Mouse (Mus musculus) forebrain, embryonic 15.5 days (tissue): ENCODE measurements at regions not wholly inside any gene's neighbourhood (a gene's known extent, or its start where the extent isn't known, plus 50 kb on each side); places are given as distances from the start of the nearest gene placed in this dataset.

Experiments used
- ATAC-seq: fragments of 200-750 bp; cut with Nextera tagmentation; replicated peaks from 2 replicates; pipeline ENCODE4 v1.8.0; 2017; ENCODE audit warnings: mild to moderate bottlenecking, moderate TSS enrichment, moderate library complexity
- H3K27ac ChIP-seq: fragments of 300-500 bp; sonication (generic); replicated peaks from 2 replicates; pipeline ENCODE4 v1.5.1; 2015; ENCODE audit warnings: mild to moderate bottlenecking, inconsistent platforms
- H3K27me3 ChIP-seq: fragments of 300-500 bp; sonication (generic); 2 replicates; pipeline ENCODE4 v1.6.1; 2015; ENCODE audit warnings: inconsistent platforms
- H3K36me3 ChIP-seq: fragments of 300-500 bp; sonication (generic); 2 replicates; pipeline ENCODE4 v1.6.1; 2015; ENCODE audit warnings: mild to moderate bottlenecking, inconsistent platforms
- H3K4me1 ChIP-seq: fragments of 300-500 bp; sonication (generic); 2 replicates; pipeline ENCODE4 v1.6.1; 2015; ENCODE audit warnings: inconsistent platforms
- H3K4me2 ChIP-seq: fragments of 300-500 bp; sonication (generic); replicated peaks from 2 replicates; pipeline ENCODE4 v1.6.1; 2015; ENCODE audit warnings: mild to moderate bottlenecking, inconsistent platforms
- H3K4me3 ChIP-seq: fragments of 300-500 bp; sonication (generic); 2 replicates; pipeline ENCODE4 v1.5.1; 2015; ENCODE audit warnings: mild to moderate bottlenecking, inconsistent platforms
- H3K9ac ChIP-seq: fragments of 300-500 bp; sonication (generic); replicated peaks from 2 replicates; pipeline ENCODE4 v1.6.1; 2015; ENCODE audit warnings: mild to moderate bottlenecking, inconsistent platforms
- H3K9me3 ChIP-seq: fragments of 300-500 bp; sonication (generic); 2 replicates; pipeline ENCODE4 v1.6.1; 2016; ENCODE audit warnings: inconsistent platforms
- WGBS: fragments of 180-500 bp; shearing (Covaris S2); methylation state at CpG from one replicate; pipeline ENCODE4 v1.1.7; 2015; ENCODE audit warnings: mixed read lengths; 5-methylcytosine and 5-hydroxymethylcytosine counted together

DNA sequence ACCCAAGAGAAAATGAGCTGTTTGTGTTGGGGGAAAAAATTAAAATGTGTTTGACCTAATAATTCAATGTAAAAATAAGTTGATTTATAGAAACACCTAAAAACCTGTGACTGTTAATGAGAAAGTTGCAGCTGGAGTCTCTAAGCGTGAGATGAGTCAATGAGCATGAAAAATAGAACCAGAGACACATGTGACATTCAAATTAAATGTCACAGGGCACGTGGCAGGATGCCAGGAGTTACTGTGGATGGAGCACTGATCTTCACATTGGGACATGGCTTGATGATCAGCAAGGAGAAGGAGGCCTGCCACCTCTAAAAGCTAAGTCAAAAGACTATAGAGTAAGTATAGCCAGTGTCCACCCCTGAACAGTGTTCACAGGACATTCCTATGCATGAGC, 103.7 kb upstream of the Irs2 start:
- H3K27me3 ChIP-seq: peaks cover 5% of the 10 kb centered on the region; the same call in 1 of the 2 replicates
- WGBS: 69% methylated on average over 2 of the region's 2 CpGs
- H3K4me2 ChIP-seq: no peak overlapping the region
- H3K4me3 ChIP-seq: no peak overlapping the region
- H3K36me3 ChIP-seq: no peaks in the 10 kb centered on the region
- H3K27ac ChIP-seq: no peak overlapping the region
- H3K9me3 ChIP-seq: no peaks in the 10 kb centered on the region
- no peak for ATAC-seq
- 0 out of 2 replicates have a peak, but pooled peaks cover 17% of the 10 kb centered on the region for H3K4me1 ChIP-seq
- no peak overlapping the region for H3K9ac ChIP-seq

DNA sequence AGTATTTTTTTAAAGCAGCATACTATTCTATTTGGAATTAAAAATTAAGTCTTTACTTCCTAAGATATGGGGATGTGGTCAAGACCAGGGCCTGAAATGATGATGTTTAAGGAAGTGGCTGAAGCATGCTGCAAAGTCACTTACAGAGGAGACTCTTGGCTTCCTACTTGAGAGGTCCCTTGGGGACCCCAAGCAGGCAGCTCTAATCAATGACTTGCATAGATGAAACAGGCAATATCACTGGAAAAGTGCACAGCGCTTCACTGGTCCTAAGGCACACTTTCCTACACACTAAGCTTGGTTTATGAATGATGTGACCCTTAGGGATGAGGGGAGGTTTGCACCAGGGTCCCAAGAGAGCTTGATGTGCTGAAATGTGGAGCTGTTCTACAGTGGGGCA, 99.2 kb upstream of the Irs2 start:
- Histone ChIP-seq H3K36me3 (no peaks in the 10 kb centered on the region), H3K4me3 (no peak overlapping the region), H3K4me1 (no peaks in the 10 kb centered on the region), H3K4me2 (no peak overlapping the region), H3K27me3 (no peaks in the 10 kb centered on the region), H3K9me3 (no peaks in the 10 kb centered on the region), H3K9ac (no peak overlapping the region), H3K27ac (no peak overlapping the region)
- ATAC-seq: no peak
- WGBS: 92% methylated on average over 1 of the region's 1 CpGs

DNA sequence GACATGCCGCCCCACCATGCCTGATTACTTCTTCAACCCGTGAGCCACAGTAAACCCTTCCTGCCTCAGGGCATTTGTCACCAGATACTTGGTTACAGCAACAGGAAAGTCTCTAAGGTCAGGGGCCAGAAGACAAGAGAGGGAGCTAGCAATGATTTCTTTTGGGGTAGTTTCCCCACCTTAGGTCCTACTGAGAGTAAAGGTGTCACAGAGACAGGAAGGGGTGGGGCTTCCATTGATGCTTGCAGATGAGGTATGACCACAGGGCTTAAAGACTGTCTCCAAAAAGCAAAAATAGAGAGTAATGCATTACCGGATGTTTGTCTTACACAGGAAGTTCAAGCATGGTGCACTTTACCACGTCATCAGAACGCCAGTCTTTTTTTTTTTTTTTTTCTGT, 98.8 kb upstream of the Irs2 start:
- Histone ChIP-seq H3K36me3 (no peaks in the 10 kb centered on the region), H3K9ac (no peak overlapping the region), H3K4me3 (no peak overlapping the region), H3K27ac (no peak overlapping the region), H3K9me3 (no peaks in the 10 kb centered on the region), H3K4me2 (no peak overlapping the region), H3K27me3 (no peaks in the 10 kb centered on the region), H3K4me1 (no peaks in the 10 kb centered on the region)
- WGBS: 92% methylated on average over 5 of the region's 5 CpGs
- no peak for ATAC-seq

DNA sequence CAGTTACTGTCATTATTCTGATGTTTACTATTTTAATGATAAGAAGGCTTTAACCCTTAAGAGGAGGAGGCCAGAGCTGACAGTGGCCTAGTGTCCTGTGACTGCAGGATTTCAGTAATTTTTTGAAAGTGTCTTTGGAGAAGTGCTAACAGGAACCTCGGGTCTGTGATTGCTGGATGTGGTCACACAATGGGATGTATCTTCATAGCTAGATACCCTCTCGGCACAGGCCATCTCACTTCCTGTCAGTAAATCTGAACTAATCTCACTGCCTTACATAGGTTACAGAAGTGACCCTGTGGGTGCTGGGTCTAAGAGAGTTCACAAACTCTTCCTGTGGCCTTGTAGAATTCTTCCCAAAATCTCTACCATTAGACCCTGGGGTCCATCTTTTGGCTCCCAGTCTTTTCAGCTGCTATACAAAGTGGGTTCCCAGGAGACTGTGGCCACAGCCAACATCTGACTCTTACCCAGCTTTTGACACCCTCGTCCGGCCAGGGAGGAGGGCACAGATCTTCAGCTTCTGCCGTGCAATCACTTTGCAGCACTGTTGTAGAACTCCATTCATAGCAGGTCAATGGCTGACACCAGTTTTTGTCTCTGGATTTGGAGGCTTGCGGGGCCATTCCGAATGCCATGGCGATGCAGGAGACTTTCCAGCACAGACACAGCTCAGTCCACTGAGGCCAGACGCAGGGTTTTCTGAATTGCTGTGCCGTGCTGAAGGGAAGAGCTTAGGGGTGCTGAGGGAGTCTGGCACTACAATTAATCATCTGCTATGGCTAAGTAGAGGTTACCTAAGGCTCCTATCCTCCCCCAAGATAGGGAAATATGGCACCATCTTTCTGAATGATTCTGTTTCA, 95.7 kb upstream of the Irs2 start:
- H3K36me3 ChIP-seq: no peaks in the 10 kb centered on the region
- WGBS: 62% methylated on average over 10 of the region's 10 CpGs
- H3K4me1 ChIP-seq: no peaks in the 10 kb centered on the region
- no peaks in the 10 kb centered on the region for H3K9me3 ChIP-seq
- H3K4me3 ChIP-seq: no peak overlapping the region
- no peak for ATAC-seq
- no peak overlapping the region for H3K4me2 ChIP-seq
- H3K9ac ChIP-seq: no peak overlapping the region
- no peak overlapping the region for H3K27ac ChIP-seq
- no peaks in the 10 kb centered on the region for H3K27me3 ChIP-seq

DNA sequence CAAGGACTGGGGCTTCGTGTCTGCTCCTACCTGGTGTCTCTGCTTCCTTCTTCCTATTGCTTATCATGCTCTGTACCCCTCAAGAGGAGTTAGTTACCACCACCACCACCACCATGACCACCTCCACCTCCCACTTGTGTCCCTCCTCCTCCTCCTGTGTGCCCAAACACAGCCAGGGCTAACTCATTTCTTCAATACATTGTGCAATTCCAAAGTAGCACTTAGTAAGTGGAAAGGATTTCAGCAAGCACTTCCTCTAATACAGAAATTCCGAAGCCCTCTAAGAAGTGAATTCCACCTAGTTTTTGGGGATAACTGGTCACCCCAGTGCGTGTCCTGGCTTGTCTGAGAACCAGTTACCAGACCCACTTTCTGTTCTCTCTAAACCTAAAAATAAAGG, 92.1 kb upstream of the Irs2 start:
- H3K36me3 ChIP-seq: no peaks in the 10 kb centered on the region
- no peak for ATAC-seq
- H3K4me1 ChIP-seq: no peaks in the 10 kb centered on the region
- no peak overlapping the region for H3K4me2 ChIP-seq
- no peak overlapping the region for H3K9ac ChIP-seq
- H3K27ac ChIP-seq: no peak overlapping the region
- H3K27me3 ChIP-seq: no peaks in the 10 kb centered on the region
- WGBS: 82% methylated on average over 3 of the region's 3 CpGs
- no peaks in the 10 kb centered on the region for H3K9me3 ChIP-seq
- no peak overlapping the region for H3K4me3 ChIP-seq

DNA sequence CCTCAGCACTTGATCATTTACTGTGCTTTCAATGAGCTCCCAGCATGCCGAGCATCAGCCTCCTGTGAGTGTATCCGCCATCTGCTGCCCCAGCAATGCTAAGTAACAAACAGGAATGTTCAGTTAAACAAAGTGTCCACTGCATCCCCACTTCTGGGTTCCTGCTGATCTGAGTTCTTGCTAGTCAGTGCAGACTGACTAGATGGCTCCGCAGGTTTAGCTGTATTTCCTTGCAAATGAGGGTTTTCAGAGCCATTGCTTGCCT, 91.3 kb upstream of the Irs2 start:
- no peaks in the 10 kb centered on the region for H3K4me1 ChIP-seq
- H3K27me3 ChIP-seq: no peaks in the 10 kb centered on the region
- H3K36me3 ChIP-seq: no peaks in the 10 kb centered on the region
- WGBS: 65% methylated on average over 3 of the region's 3 CpGs
- no peak overlapping the region for H3K4me3 ChIP-seq
- H3K9ac ChIP-seq: no peak overlapping the region
- no peaks in the 10 kb centered on the region for H3K9me3 ChIP-seq
- H3K4me2 ChIP-seq: no peak overlapping the region
- ATAC-seq: no peak
- H3K27ac ChIP-seq: no peak overlapping the region

DNA sequence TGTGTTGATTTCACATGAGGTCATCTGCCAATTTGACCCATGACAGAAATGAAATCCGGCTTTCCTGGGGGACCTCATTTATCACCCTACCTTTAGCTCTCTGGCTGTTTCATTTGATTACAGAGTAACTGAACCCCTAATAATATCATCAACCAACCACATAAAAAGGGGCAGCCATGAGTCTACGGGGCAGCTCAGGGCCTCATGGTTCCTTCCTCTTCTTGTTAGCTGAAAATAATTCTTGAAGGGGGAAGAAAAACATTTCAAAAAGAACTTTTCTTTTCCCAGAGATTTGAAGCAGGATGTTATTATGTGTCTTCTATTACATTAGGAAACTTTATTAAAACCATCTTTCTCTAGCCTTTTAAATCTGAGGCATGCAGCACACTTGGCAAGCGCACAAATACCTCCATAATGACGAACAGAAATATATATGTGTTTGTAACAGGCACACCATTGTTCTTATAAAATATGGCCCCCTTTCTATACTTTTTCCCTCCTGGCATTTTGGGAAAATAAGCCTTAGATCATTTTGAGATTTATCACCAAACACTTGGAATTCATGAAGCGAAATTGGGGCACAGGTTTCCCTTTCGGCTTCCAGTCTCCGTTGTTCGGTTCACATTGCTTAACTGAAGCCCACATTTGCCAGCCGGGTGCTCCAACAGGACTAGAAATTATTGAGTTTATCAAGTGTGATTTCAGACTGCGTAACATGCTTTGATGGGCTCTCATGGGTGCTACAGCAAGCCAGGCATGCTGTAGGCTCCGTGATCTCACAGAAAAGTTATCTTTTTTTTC, 90.7 kb upstream of the Irs2 start:
- no peak for ATAC-seq
- Histone ChIP-seq H3K27ac (no peak overlapping the region), H3K36me3 (no peaks in the 10 kb centered on the region), H3K4me3 (no peak overlapping the region), H3K9me3 (no peaks in the 10 kb centered on the region), H3K27me3 (no peaks in the 10 kb centered on the region), H3K9ac (no peak overlapping the region), H3K4me1 (no peaks in the 10 kb centered on the region), H3K4me2 (no peak overlapping the region)
- 88% methylated on average over 11 of the region's 11 CpGs for WGBS

DNA sequence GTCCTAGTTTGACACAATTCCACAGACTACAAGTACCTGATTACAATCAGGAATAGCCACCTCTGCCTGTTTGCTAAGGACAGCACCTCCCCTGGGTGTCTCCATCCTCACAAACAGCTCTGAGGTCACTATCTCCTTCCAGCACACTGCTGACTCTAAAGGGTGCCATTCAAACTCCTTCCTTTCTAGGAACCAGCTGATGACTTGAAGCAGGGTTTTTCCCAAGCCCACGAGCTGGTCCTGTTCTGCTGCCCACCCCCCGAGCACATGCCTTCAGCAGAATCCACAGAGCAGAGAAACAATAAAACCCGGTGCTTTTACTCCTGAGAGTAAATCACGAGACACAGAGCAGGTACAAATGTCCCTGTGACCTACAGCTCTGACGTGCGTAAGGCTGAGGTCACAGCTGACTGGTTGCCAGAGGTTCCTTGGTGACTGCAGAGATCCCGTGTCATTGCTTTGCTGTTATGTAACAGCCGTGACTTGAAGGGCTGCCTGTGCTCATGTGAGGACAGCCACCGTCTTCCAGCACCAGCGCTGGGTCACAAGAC, 90.0 kb upstream of the Irs2 start:
- no peak for ATAC-seq
- H3K9ac ChIP-seq: no peak overlapping the region
- no peak overlapping the region for H3K27ac ChIP-seq
- H3K4me1 ChIP-seq: no peaks in the 10 kb centered on the region
- H3K9me3 ChIP-seq: no peaks in the 10 kb centered on the region
- H3K27me3 ChIP-seq: no peaks in the 10 kb centered on the region
- no peak overlapping the region for H3K4me2 ChIP-seq
- 78% methylated on average over 10 of the region's 10 CpGs for WGBS
- no peaks in the 10 kb centered on the region for H3K36me3 ChIP-seq
- no peak overlapping the region for H3K4me3 ChIP-seq

DNA sequence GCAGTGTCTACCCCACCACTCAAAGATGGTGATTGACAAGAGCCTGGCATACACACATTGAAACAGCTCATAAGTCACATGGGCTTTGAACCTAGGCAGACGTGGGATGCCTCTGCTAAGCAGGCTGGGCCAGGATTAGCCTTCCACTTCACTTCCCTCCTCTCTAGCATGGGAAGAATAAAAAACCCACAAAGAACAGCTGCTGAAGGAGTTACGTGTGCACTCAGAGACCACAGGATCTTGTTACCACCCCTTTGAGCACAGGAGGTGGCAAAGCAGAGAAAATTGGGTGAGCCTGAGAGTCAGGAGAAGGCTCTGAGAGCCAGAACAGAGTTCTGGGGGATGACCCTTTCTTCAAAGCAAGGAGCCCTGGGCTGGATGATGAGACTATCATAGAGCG, 89.6 kb upstream of the Irs2 start:
- WGBS: 68% methylated on average over 3 of the region's 3 CpGs
- no peak overlapping the region for H3K27ac ChIP-seq
- H3K9me3 ChIP-seq: no peaks in the 10 kb centered on the region
- H3K4me1 ChIP-seq: no peaks in the 10 kb centered on the region
- no peak overlapping the region for H3K4me3 ChIP-seq
- no peak overlapping the region for H3K9ac ChIP-seq
- no peak for ATAC-seq
- no peak overlapping the region for H3K4me2 ChIP-seq
- no peaks in the 10 kb centered on the region for H3K36me3 ChIP-seq
- H3K27me3 ChIP-seq: no peaks in the 10 kb centered on the region

DNA sequence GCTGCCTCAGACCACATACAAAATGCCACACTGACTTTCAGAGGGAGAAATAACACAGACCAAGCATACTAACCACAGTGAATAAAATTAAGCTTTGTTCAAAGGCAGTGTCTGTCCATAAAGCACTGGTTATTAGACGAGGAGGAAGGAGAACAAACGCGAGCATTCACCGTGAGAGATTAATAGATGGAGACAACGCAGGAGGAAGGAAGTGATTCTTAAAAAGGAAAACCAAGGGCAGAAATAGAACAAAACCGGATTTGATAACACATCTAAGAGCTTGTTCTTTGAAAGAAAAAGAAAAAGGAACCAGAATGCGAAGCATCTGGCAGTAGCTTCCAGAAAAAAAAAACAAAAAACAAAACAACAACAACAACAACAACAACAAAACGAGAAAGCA, 86.3 kb upstream of the Irs2 start:
- Histone ChIP-seq H3K4me3 (no peak overlapping the region), H3K36me3 (no peaks in the 10 kb centered on the region), H3K9ac (no peak overlapping the region), H3K4me1 (no peaks in the 10 kb centered on the region), H3K27ac (no peak overlapping the region), H3K4me2 (no peak overlapping the region), H3K27me3 (no peaks in the 10 kb centered on the region), H3K9me3 (no peaks in the 10 kb centered on the region)
- 63% methylated on average over 8 of the region's 8 CpGs for WGBS
- ATAC-seq: no peak

DNA sequence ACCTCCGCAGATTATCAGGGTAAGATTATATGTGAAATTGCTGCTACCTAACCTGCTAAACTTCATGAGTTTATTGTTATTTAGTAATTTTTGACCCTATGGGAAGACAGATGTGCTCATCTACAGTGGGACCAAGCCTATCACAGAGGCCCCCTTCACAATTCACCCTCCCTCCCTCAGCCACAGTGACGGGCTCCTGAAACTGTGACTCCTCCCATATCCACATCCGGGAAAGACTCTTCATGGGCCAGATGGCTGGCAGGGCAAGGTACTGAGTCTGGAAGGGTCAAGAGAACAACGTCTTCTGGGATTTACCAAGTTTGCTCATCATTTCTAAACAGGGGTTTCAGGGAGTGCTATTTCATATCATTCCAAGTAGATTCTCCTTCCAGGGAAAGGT, 84.1 kb upstream of the Irs2 start:
- no peak for ATAC-seq
- H3K9ac ChIP-seq: no peak overlapping the region
- H3K4me2 ChIP-seq: no peak overlapping the region
- no peak overlapping the region for H3K27ac ChIP-seq
- H3K27me3 ChIP-seq: no peaks in the 10 kb centered on the region
- no peaks in the 10 kb centered on the region for H3K36me3 ChIP-seq
- 78% methylated on average over 4 of the region's 4 CpGs for WGBS
- no peaks in the 10 kb centered on the region for H3K4me1 ChIP-seq
- no peak overlapping the region for H3K4me3 ChIP-seq
- H3K9me3 ChIP-seq: no peaks in the 10 kb centered on the region

DNA sequence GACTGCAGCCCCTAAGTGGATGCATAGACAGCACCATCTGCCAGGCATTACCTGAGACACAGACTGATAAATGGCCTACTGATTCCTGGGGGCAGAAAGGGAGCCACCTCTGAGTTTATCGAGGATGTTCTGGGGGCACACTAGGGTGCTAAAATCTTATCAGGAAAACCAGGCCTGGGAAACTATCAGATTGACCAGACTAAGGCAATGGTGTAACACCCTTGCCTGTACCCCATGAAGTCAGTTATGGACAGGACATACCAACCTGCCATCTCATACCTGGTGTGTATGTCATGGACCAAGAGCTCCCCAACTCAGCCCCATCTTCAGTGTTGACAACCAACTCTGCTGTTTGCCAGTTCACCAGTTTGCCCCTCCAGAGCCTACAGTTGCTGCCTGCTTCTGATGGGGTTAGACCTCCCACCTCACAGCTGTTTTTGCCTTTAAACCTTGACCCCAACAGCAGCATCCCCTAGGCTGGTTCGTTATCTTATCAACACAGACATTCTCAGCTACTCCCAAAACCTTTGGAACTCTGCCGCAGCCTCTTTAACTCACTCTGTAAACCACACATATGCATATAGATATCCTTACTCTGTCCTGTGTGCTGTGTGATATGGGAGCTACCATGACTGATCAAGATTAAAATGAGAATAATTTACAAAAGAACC, 83.6 kb upstream of the Irs2 start:
- Histone ChIP-seq H3K4me2 (no peak overlapping the region), H3K27me3 (no peaks in the 10 kb centered on the region), H3K4me3 (no peak overlapping the region), H3K4me1 (no peaks in the 10 kb centered on the region), H3K27ac (no peak overlapping the region), H3K36me3 (no peaks in the 10 kb centered on the region), H3K9ac (no peak overlapping the region), H3K9me3 (no peaks in the 10 kb centered on the region)
- ATAC-seq: no peak
- 89% methylated on average over 3 of the region's 3 CpGs for WGBS
